Mouse (Mus musculus): ENCODE measurements at regions not wholly inside any gene's neighbourhood (a gene's known extent, or its start where the extent isn't known, plus 50 kb on each side); places are given as distances from the start of the nearest gene placed in this dataset.

GRCm38 (mm10) chrX:19102911-19103310 is 378.2 kb downstream of the Tex13c3 start:
- no peak for TF ChIP-seq GATA1 (IDR thresholded peaks at IDR 0.05; ENCODE audit: borderline replicate concordance, low read length)
- TF ChIP-seq FLI1 (IDR thresholded peaks at IDR 0.05; ENCODE audit: low read length): no peak

Measured in megakaryocyte, embryonic 14.5 days (primary cell).